Mouse (Mus musculus): ENCODE data around the gene Coro2b. TPM values are rescaled to one million over a fixed set of nuclear protein-coding genes. Genes with fewer than 3 reads are reported as not detected.

Coro2b gene
- total and polyA plus RNA-seq, 2 experiments from 2014 or later, result 31.6 to 53.2 TPM

- no peak overlapping the region for H3K4me3 ChIP-seq (ENCODE audit: low read depth, low read length)
- TF ChIP-seq CTCF (IDR thresholded peaks at IDR 0.05; ENCODE audit: low read depth), result no peak
- H3K27me3 ChIP-seq (ENCODE audit: insufficient read depth, low read length), result no peaks in the 10 kb centered on the region
- no peak overlapping the region for H3K9ac ChIP-seq
- H3K36me3 ChIP-seq (ENCODE audit: insufficient read depth), result no peaks in the 10 kb centered on the region
- peak; percentile 76 for DNase-seq
- H3K9me3 ChIP-seq (ENCODE audit: low read length), result no peaks in the 10 kb centered on the region
- peaks cover 25% of the 10 kb centered on the region for H3K4me1 ChIP-seq (ENCODE audit: insufficient read depth)
- H3K4me2 ChIP-seq (ENCODE audit: low read depth), result no peak overlapping the region
- H3K27ac ChIP-seq (ENCODE audit: low read depth, low read length), result peak overlapping the region; percentile 79
- ATAC-seq, result peak; percentile 81
- 42% methylated on average over 11 of the region's 11 CpGs for WGBS
Observed at GRCm38 (mm10) chr9:62476782-62477487, 59.9 kb downstream of the Coro2b start.

GRCm38 (mm10) chr9:62474206-62474605, 62.6 kb downstream of the Coro2b start:
- H3K27me3 ChIP-seq (ENCODE audit: insufficient read depth, low read length), result no peaks in the 10 kb centered on the region
- H3K4me1 ChIP-seq (ENCODE audit: insufficient read depth), result peaks cover 17% of the 10 kb centered on the region
- WGBS, result 93% methylated on average over 2 of the region's 2 CpGs
- DNase-seq (no peak), ATAC-seq (no peak)
- H3K4me3 ChIP-seq (ENCODE audit: low read depth, low read length), result no peak overlapping the region
- H3K9ac ChIP-seq, result no peak overlapping the region
- H3K36me3 ChIP-seq (ENCODE audit: insufficient read depth), result no peaks in the 10 kb centered on the region
- H3K4me2 ChIP-seq (ENCODE audit: low read depth), result no peak overlapping the region
- no peak overlapping the region for H3K27ac ChIP-seq (ENCODE audit: low read depth, low read length)
- no peak for TF ChIP-seq CTCF (IDR thresholded peaks at IDR 0.05; ENCODE audit: low read depth)
- no peaks in the 10 kb centered on the region for H3K9me3 ChIP-seq (ENCODE audit: low read length)

DNA sequence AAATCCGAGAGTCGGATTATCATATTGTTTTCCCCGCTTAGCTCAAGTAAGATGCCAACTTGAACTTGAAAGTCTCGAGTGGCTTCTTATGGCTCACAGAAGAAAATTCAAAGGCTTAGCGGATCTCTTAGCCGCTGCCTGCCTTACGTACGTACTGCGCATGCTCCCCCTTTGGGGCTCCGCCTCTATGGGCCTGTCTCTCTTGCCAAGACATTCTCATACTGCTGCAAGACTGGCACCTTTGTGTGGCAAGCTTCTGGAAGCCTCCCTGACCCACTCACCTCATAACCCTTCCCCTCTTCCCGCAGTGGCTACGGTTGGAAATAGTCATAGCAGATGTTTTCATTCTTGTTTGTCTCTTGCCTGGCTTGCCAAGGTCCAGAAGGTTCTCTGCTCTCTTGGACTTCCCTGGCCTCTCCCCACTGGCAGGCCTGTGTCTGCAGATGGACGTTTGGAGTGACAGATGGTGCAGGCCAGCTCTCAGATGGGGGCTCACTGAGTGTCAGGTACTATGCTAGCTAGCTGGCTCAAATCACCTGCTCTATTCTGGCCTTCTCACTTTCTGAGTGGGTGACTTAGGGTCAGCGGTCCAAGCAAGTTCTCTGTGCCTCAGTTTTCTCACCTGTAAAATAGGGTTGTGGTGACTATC, 65.2 kb downstream of the Coro2b start:
- H3K9ac ChIP-seq, result no peak overlapping the region
- H3K4me2 ChIP-seq (ENCODE audit: low read depth), result no peak overlapping the region
- DNase-seq (no peak), ATAC-seq (no peak)
- H3K4me1 ChIP-seq (ENCODE audit: insufficient read depth), result peaks cover 12% of the 10 kb centered on the region
- WGBS, result 70% methylated on average over 14 of the region's 14 CpGs
- no peak for TF ChIP-seq CTCF (IDR thresholded peaks at IDR 0.05; ENCODE audit: low read depth)
- H3K4me3 ChIP-seq (ENCODE audit: low read depth, low read length), result no peak overlapping the region
- H3K9me3 ChIP-seq (ENCODE audit: low read length), result no peaks in the 10 kb centered on the region
- no peaks in the 10 kb centered on the region for H3K27me3 ChIP-seq (ENCODE audit: insufficient read depth, low read length)
- no peak overlapping the region; the same call in 1 of the 2 replicates for H3K27ac ChIP-seq (ENCODE audit: low read depth, low read length)
- no peaks in the 10 kb centered on the region for H3K36me3 ChIP-seq (ENCODE audit: insufficient read depth)

DNA sequence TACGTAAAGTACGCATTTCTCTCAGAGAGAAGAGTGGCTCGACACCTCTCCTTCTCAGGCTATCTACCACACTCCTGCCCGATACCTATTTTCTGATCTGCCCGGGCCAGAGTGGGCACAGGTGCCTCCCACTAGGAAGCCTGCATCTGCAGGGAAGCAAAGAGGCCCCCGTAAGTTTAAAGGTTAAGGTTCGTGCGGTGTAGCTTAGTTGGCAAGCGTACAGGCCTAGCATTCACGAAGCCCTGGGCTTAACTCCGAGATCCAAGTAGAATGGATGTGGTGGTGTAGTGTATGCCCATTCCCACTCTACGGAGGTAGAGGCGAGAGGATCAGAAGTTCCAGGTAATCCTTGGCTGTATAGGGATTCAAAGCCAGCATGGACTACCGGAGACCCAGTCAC, 65.8 kb downstream of the Coro2b start:
- H3K36me3 ChIP-seq (ENCODE audit: insufficient read depth), result no peaks in the 10 kb centered on the region
- H3K9ac ChIP-seq, result no peak overlapping the region
- no peak for TF ChIP-seq CTCF (IDR thresholded peaks at IDR 0.05; ENCODE audit: low read depth)
- no peak overlapping the region for H3K4me3 ChIP-seq (ENCODE audit: low read depth, low read length)
- DNase-seq (no peak), ATAC-seq (no peak)
- H3K4me1 ChIP-seq (ENCODE audit: insufficient read depth), result peaks cover 11% of the 10 kb centered on the region; the same call in 1 of the 2 replicates
- H3K9me3 ChIP-seq (ENCODE audit: low read length), result no peaks in the 10 kb centered on the region
- WGBS, result 90% methylated on average over 14 of the region's 14 CpGs
- H3K27ac ChIP-seq (ENCODE audit: low read depth, low read length), result no peak overlapping the region
- H3K4me2 ChIP-seq (ENCODE audit: low read depth), result no peak overlapping the region
- H3K27me3 ChIP-seq (ENCODE audit: insufficient read depth, low read length), result no peaks in the 10 kb centered on the region

- no peaks in the 10 kb centered on the region for H3K27me3 ChIP-seq (ENCODE audit: insufficient read depth, low read length)
- no peaks in the 10 kb centered on the region for H3K36me3 ChIP-seq (ENCODE audit: insufficient read depth)
- TF ChIP-seq CTCF (IDR thresholded peaks at IDR 0.05; ENCODE audit: low read depth), result peak; percentile 98
- 0% methylated on average over 1 of the region's 1 CpGs for WGBS
- no peak overlapping the region for H3K4me2 ChIP-seq (ENCODE audit: low read depth)
- DNase-seq (peak; percentile 86), ATAC-seq (peak; percentile 73)
- H3K9me3 ChIP-seq (ENCODE audit: low read length), result no peaks in the 10 kb centered on the region
- H3K4me1 ChIP-seq (ENCODE audit: insufficient read depth), result peaks cover 11% of the 10 kb centered on the region; the same call in 1 of the 2 replicates
- no peak overlapping the region for H3K4me3 ChIP-seq (ENCODE audit: low read depth, low read length)
- H3K27ac ChIP-seq (ENCODE audit: low read depth, low read length), result 0 out of 2 replicates have a peak overlapping the region, but pooled peaks have one; percentile 22
- H3K9ac ChIP-seq, result no peak overlapping the region
Observed at GRCm38 (mm10) chr9:62470398-62470797, 66.4 kb downstream of the Coro2b start.

DNA sequence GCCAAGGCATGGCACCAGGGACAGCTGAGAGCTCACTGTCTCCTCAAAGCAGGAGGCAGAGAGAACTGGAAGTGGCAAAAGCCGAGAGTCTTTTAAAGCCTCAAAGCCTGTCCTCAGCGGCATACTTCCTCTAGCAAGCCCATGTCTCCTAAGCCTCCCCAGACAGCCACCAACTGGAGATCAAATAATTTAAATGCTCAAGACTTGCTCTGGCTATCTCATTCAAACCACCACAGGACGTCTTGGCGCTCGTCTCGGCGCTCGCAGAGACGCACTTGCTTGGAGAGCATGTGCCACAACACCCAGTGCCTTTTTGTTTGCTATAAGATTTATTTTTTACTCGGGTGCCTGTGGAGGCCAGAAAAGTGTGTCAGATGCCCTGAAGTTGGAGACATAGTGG, 67.1 kb downstream of the Coro2b start:
- WGBS, result 49% methylated on average over 10 of the region's 10 CpGs
- H3K9ac ChIP-seq, result no peak overlapping the region
- ATAC-seq (no peak), DNase-seq (no peak)
- H3K4me1 ChIP-seq (ENCODE audit: insufficient read depth), result peaks cover 11% of the 10 kb centered on the region; the same call in 1 of the 2 replicates
- no peaks in the 10 kb centered on the region for H3K36me3 ChIP-seq (ENCODE audit: insufficient read depth)
- no peaks in the 10 kb centered on the region for H3K27me3 ChIP-seq (ENCODE audit: insufficient read depth, low read length)
- no peak for TF ChIP-seq CTCF (IDR thresholded peaks at IDR 0.05; ENCODE audit: low read depth)
- H3K4me2 ChIP-seq (ENCODE audit: low read depth), result no peak overlapping the region
- no peaks in the 10 kb centered on the region for H3K9me3 ChIP-seq (ENCODE audit: low read length)
- peak overlapping the region; percentile 22; the same call in 1 of the 2 replicates for H3K27ac ChIP-seq (ENCODE audit: low read depth, low read length)
- H3K4me3 ChIP-seq (ENCODE audit: low read depth, low read length), result no peak overlapping the region

DNA sequence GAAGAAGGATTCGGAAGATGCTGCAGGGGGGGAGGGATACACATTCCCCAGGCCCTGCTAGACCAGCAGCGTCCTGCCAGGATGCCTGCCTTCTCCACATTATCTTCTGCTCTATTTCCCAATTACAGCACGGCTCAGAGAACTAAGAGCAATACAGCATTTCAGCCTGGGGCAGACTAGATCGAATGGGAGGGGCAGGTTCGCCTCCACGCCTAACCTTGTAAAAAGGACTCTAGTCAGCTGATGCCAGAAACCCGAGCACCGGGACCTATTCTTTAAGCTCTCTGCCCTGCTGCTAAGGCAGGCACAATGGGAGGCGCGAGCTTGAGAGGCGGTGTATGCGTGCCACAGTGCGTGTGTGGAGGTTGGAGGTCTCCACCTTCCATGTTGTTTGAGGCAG, 67.7 kb downstream of the Coro2b start:
- no peaks in the 10 kb centered on the region for H3K36me3 ChIP-seq (ENCODE audit: insufficient read depth)
- no peak for TF ChIP-seq CTCF (IDR thresholded peaks at IDR 0.05; ENCODE audit: low read depth)
- ATAC-seq (peak; percentile 60; the same call in 1 of the 2 replicates), DNase-seq (peak; percentile 52)
- H3K27ac ChIP-seq (ENCODE audit: low read depth, low read length), result peak overlapping the region; percentile 46; the same call in 1 of the 2 replicates
- H3K27me3 ChIP-seq (ENCODE audit: insufficient read depth, low read length), result no peaks in the 10 kb centered on the region
- no peak overlapping the region for H3K4me2 ChIP-seq (ENCODE audit: low read depth)
- H3K4me1 ChIP-seq (ENCODE audit: insufficient read depth), result peaks cover 11% of the 10 kb centered on the region; the same call in 1 of the 2 replicates
- 15% methylated on average over 13 of the region's 13 CpGs for whole genome bisulfite sequencing
- H3K4me3 ChIP-seq (ENCODE audit: low read depth, low read length), result no peak overlapping the region
- H3K9me3 ChIP-seq (ENCODE audit: low read length), result no peaks in the 10 kb centered on the region
- H3K9ac ChIP-seq, result 0 out of 2 replicates have a peak overlapping the region, but pooled peaks have one; percentile 2

Data from forebrain, postnatal 0 days (tissue).